Mouse (Mus musculus): ENCODE measurements at regions not wholly inside any gene's neighbourhood (a gene's known extent, or its start where the extent isn't known, plus 50 kb on each side); places are given as distances from the start of the nearest gene placed in this dataset.

- TF ChIP-seq MAX (IDR thresholded peaks at IDR 0.05; ENCODE audit: low read length): no peak
- no peak for TF ChIP-seq CTCF (conservative IDR thresholded peaks at IDR 0.05 in 1 of 2, IDR thresholded peaks at IDR 0.05 in 1 of 2; ENCODE audit: low read depth in 2 of 2, low read length in 2 of 2)
- no peak for TF ChIP-seq MEF2A (IDR thresholded peaks at IDR 0.05; ENCODE audit: borderline replicate concordance, low read depth, low read length)
- TF ChIP-seq RCOR1 (conservative IDR thresholded peaks at IDR 0.05; ENCODE audit: low read depth, low read length): no peak
- no peak for TF ChIP-seq USF1 (IDR thresholded peaks at IDR 0.05; ENCODE audit: low read depth, low read length)
- no peak for TF ChIP-seq BHLHE40 (IDR thresholded peaks at IDR 0.05; ENCODE audit: low read depth, low read length)
- no peak for TF ChIP-seq POLR2A (IDR thresholded peaks at IDR 0.05; ENCODE audit: low read depth, low read length)
These were observed 1266.3 kb downstream of the Grik2 start for GRCm38 (mm10) chr10:48522258-48522657.
